Mouse (Mus musculus) embryonic facial prominence, embryonic 14.5 days (tissue): ENCODE measurements around the gene Tbc1d30. TPM values are rescaled to one million over a fixed set of nuclear protein-coding genes. Genes with fewer than 3 reads are reported as not detected.

Experiments used
- ATAC-seq: fragments of 200-750 bp; cut with Nextera tagmentation; 2 replicates; pipeline ENCODE4 v1.8.0; 2017; ENCODE audit warnings: low read depth, moderate number of reproducible peaks, moderate TSS enrichment
- DNase-seq: peaks from one replicate; pipeline ENCODE4 v3.0.0-alpha.2; 2015; ENCODE audit warnings: low spot score
- H3K27ac ChIP-seq: fragments of 300-500 bp; sonication (generic); replicated peaks from 2 replicates; pipeline ENCODE4 v1.5.1; 2014; ENCODE audit warnings: low read depth, mild to moderate bottlenecking, low read length, moderate library complexity
- H3K27me3 ChIP-seq: fragments of 300-500 bp; sonication (generic); replicated peaks from 2 replicates; pipeline ENCODE4 v1.6.1; 2014; ENCODE audit warnings: low read length; ENCODE audit not compliant: control insufficient read depth, insufficient read depth
- H3K36me3 ChIP-seq: fragments of 300-500 bp; sonication (generic); 2 replicates; pipeline ENCODE4 v1.6.1; 2014; ENCODE audit warnings: low read length, mixed read lengths; ENCODE audit not compliant: control insufficient read depth, insufficient read depth
- H3K4me1 ChIP-seq: fragments of 300-500 bp; sonication (generic); 2 replicates; pipeline ENCODE4 v1.6.1; 2014; ENCODE audit warnings: antibody characterized with exemption, low read length; ENCODE audit not compliant: control insufficient read depth, insufficient read depth
- H3K4me2 ChIP-seq: fragments of 300-500 bp; sonication (generic); 2 replicates; pipeline ENCODE4 v1.6.1; 2014; ENCODE audit warnings: low read depth, mild to moderate bottlenecking, low read length, moderate library complexity, mixed read lengths
- H3K4me3 ChIP-seq: fragments of 300-500 bp; sonication (generic); 2 replicates; pipeline ENCODE4 v1.5.1; 2014; ENCODE audit warnings: low read depth, mild to moderate bottlenecking, low read length
- H3K9ac ChIP-seq: fragments of 300-500 bp; sonication (generic); 2 replicates; pipeline ENCODE4 v1.6.1; 2014; ENCODE audit warnings: low read depth, mild to moderate bottlenecking, low read length, moderate library complexity, mixed read lengths
- H3K9me3 ChIP-seq: fragments of 300-500 bp; sonication (generic); 2 replicates; pipeline ENCODE4 v1.6.1; 2016; ENCODE audit warnings: low read length; ENCODE audit not compliant: control insufficient read depth
- WGBS: fragments of 180-500 bp; shearing (Covaris S2); extraction: QIAGEN DNeasy Blood & Tissue Kit; methylation state at CpG from one replicate; pipeline ENCODE4 v1.1.7; 2014; 5-methylcytosine and 5-hydroxymethylcytosine counted together
- polyA plus RNA-seq: library from polyadenylated mRNA; unstranded; fragments of >200 nt; fragmentation: Nextera tagmentation; extraction: Ambion mirVana; gene quantifications from 2 replicates; pipeline ENCODE4 v1.2.1, GENCODE M21; 2014

The Tbc1d30 gene
- polyA plus RNA-seq, 1 experiment from 2014 or later: 2.2 TPM

DNA sequence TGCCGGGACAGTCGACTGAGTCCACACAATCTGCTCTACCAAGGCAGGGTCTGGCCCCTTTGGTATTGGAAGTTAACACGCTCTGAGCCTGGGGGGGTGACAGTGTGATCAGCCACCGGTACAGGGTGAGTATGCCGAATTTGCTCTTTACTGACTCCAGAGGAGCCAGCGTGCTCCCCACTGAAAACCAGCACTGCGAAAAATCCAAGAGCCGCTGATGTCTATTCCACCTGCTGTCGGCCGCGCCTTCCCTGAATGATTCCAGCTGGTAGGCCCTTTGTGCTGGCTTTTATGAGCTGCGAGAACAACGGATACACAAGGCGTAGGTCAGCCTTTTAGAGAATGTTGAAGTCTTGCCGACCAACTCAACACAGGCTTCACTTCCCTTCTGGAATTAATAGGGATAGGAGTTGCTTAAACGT is 123.1 kb downstream of the Tbc1d30 start:
- no peak for DNase-seq
- Histone ChIP-seq H3K9ac (no peak overlapping the region), H3K27me3 (no peaks in the 10 kb centered on the region), H3K36me3 (no peaks in the 10 kb centered on the region), H3K27ac (no peak overlapping the region), H3K4me3 (no peak overlapping the region), H3K4me1 (no peaks in the 10 kb centered on the region), H3K9me3 (peaks cover 6% of the 10 kb centered on the region), H3K4me2 (no peak overlapping the region)
- ATAC-seq: no peak
- 67% methylated on average over 16 of the region's 16 CpGs for WGBS

DNA sequence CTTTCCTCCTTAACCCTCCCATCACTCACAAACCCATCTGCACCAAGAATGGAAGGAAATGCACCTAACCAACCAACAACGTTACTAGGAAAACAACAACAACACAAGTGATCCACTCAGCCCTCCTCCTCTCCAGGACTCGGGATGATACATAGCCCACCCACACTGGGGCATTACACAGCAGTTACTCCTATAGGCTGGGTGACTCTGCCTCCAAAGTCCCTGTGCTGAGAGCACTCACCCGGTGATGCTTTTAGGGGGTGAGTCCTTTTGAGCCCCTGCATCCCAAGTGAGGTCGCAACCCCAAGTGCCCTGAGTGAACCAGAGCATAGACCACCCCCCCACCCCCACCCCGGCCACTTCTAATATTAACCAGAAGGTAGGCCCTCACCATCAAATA is 123.7 kb downstream of the Tbc1d30 start:
- no peaks in the 10 kb centered on the region for H3K4me1 ChIP-seq
- DNase-seq: no peak
- H3K4me2 ChIP-seq: no peak overlapping the region
- H3K27ac ChIP-seq: no peak overlapping the region
- H3K27me3 ChIP-seq: no peaks in the 10 kb centered on the region
- WGBS: 78% methylated on average over 5 of the region's 5 CpGs
- ATAC-seq: no peak
- H3K9ac ChIP-seq: no peak overlapping the region
- H3K4me3 ChIP-seq: no peak overlapping the region
- no peaks in the 10 kb centered on the region for H3K36me3 ChIP-seq
- peaks cover 6% of the 10 kb centered on the region for H3K9me3 ChIP-seq

DNA sequence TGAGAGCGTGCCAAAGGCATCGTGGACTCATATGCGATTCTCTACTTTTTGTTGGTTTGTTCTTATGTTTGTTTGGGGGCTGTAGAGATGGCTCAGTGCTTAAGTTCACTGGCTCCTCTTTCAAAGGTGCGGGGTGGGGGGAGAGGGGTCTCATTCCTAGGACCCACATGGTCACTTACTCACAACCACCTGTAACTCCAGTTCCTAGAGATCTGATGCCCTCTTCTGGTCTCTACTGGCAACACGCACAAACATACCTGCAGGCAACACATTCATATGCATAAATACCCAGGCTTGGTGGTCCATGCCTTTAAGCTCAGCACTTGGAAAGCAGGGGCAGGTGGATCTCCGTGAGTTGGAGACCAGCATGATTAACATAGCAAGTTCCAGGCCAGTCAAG is 125.4 kb downstream of the Tbc1d30 start:
- no peak overlapping the region for H3K4me3 ChIP-seq
- 76% methylated on average over 6 of the region's 6 CpGs for WGBS

DNA sequence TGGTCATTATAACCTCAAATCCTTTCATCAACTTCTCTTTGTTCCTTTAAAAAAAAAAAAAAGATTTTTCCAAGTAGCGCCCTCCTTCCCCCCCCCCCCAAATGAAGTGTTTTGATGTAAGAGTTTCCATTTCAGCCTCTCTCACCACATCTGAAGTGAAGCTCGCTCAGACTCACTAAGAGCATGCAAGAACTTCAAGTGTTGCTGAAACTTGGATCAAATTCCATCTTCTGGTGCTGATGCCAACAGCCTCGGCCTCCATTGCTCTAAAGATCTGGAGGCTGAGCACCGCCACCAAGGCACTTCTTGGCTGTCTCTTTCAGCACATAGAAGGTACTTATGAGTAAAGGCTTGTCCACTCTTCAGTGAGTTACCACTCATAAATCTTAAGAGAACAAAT is 128.2 kb downstream of the Tbc1d30 start:
- WGBS: 67% methylated on average over 4 of the region's 4 CpGs
- H3K27ac ChIP-seq: no peak overlapping the region
- H3K4me1 ChIP-seq: no peaks in the 10 kb centered on the region
- H3K4me2 ChIP-seq: no peak overlapping the region
- DNase-seq (no peak), ATAC-seq (no peak)
- H3K9ac ChIP-seq: no peak overlapping the region
- no peak overlapping the region for H3K4me3 ChIP-seq
- peaks cover 7% of the 10 kb centered on the region; the same call in 1 of the 2 replicates for H3K9me3 ChIP-seq
- H3K27me3 ChIP-seq: no peaks in the 10 kb centered on the region
- H3K36me3 ChIP-seq: no peaks in the 10 kb centered on the region

More for the DNA sequence above, 125.4 kb downstream of the Tbc1d30 start:
- Histone ChIP-seq H3K9me3 (peaks cover 2% of the 10 kb centered on the region; the same call in 1 of the 2 replicates), H3K9ac (no peak overlapping the region), H3K36me3 (no peaks in the 10 kb centered on the region), H3K4me2 (no peak overlapping the region), H3K4me1 (no peaks in the 10 kb centered on the region), H3K27me3 (no peaks in the 10 kb centered on the region), H3K27ac (no peak overlapping the region)
- no peak for ATAC-seq
- DNase-seq: no peak

DNA sequence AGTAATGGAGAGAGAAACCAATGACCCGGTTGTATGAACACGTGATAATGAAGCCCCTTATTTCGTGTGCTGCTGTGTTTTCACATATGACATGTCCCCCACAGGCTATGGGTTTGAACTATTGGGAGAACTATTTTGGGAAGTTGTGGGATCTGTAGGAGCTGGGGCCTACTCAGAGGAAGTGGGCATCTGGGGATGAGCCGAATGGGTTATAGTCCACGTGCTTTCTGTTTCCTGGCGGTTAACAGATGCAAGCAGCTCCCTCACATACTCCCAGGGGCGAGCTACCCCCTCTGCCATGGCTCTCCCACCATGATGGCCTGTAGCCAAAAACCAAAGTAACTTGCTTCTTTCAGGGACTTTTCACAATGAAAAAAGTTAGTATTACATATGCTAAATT is 132.5 kb downstream of the Tbc1d30 start:
- WGBS: 80% methylated on average over 7 of the region's 7 CpGs
- H3K4me3 ChIP-seq: no peak overlapping the region
- H3K9me3 ChIP-seq: peaks cover 7% of the 10 kb centered on the region; the same call in 1 of the 2 replicates
- H3K27ac ChIP-seq: no peak overlapping the region
- no peaks in the 10 kb centered on the region for H3K4me1 ChIP-seq
- H3K27me3 ChIP-seq: no peaks in the 10 kb centered on the region
- DNase-seq: no peak
- H3K9ac ChIP-seq: no peak overlapping the region
- no peak overlapping the region for H3K4me2 ChIP-seq
- ATAC-seq: no peak
- H3K36me3 ChIP-seq: no peaks in the 10 kb centered on the region

DNA sequence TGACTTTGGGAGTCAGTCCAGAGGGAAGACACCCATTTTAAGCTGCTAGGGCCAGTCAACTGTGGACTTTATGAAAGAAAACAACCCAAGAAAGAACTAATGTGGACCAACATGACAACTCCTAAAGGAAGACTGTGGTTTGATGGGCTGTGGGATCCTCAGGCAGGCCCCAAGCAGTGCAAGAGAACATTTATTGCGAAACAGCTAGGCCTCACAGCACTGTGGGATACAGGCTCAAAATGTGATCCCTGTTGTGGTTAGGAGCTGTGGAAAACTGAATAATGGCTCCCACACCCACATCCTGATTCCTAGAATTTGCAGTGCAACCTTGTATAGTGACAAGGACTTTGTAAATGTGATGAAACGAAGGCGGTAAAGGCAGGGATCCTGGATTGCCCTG is 134.3 kb downstream of the Tbc1d30 start:
- Histone ChIP-seq H3K9me3 (peaks cover 7% of the 10 kb centered on the region; the same call in 1 of the 2 replicates), H3K27ac (no peak overlapping the region), H3K36me3 (no peaks in the 10 kb centered on the region), H3K9ac (no peak overlapping the region), H3K4me2 (no peak overlapping the region), H3K4me3 (no peak overlapping the region), H3K27me3 (no peaks in the 10 kb centered on the region), H3K4me1 (no peaks in the 10 kb centered on the region)
- DNase-seq (peak; percentile 27), ATAC-seq (no peak)
- WGBS: 82% methylated on average over 3 of the region's 3 CpGs

Other genes starting within 250 kb of the Tbc1d30 start
- 58.8 and 61.2 TPM in 2 replicates for gene Gns, start 13.8 kb upstream of the Tbc1d30 start, polyA plus RNA-seq
- 23.6 and 27.0 TPM in 2 replicates for gene Rassf3, start 125.1 kb upstream of the Tbc1d30 start, polyA plus RNA-seq
- 28.6 and 32.4 TPM in 2 replicates for gene Tbk1, start 235.5 kb upstream of the Tbc1d30 start, polyA plus RNA-seq